Mouse (Mus musculus) midbrain, embryonic 14.5 days (tissue): ENCODE data around the gene Serpina1d. TPM values are rescaled to one million over a fixed set of nuclear protein-coding genes. Genes with fewer than 3 reads are reported as not detected.
"Not testable (repeated sequence)": the region's sequence is repeated elsewhere in the genome, so short reads cannot be mapped to it uniquely, and the experiment has no call there.

Source experiments
- ATAC-seq: fragments of 200-750 bp; cut with Nextera tagmentation; 2 replicates; pipeline ENCODE4 v1.8.0; 2017; ENCODE audit warnings: moderate number of reproducible peaks, moderate library complexity; ENCODE audit not compliant: low FRiP score, low TSS enrichment
- DNase-seq: peaks from one replicate; pipeline ENCODE4 v3.0.0-alpha.2; 2015
- H3K27ac ChIP-seq: fragments of 300-500 bp; sonication (generic); replicated peaks from 2 replicates; pipeline ENCODE4 v1.5.1; 2014; ENCODE audit warnings: mild to moderate bottlenecking, low read depth, low read length, moderate library complexity
- H3K27me3 ChIP-seq: fragments of 300-500 bp; sonication (generic); 2 replicates; pipeline ENCODE4 v1.6.1; 2014; ENCODE audit warnings: low read length, control low read depth, mixed read lengths; ENCODE audit not compliant: control insufficient read depth, insufficient read depth
- H3K36me3 ChIP-seq: fragments of 300-500 bp; sonication (generic); 2 replicates; pipeline ENCODE4 v1.6.1; 2014; ENCODE audit warnings: low read length, control low read depth; ENCODE audit not compliant: control insufficient read depth, insufficient read depth
- H3K4me1 ChIP-seq: fragments of 300-500 bp; sonication (generic); 2 replicates; pipeline ENCODE4 v1.6.1; 2014; ENCODE audit warnings: mild to moderate bottlenecking, antibody characterized with exemption, low read length, control low read depth; ENCODE audit not compliant: control insufficient read depth, insufficient read depth
- H3K4me2 ChIP-seq: fragments of 300-500 bp; sonication (generic); 2 replicates; pipeline ENCODE4 v1.6.1; 2014; ENCODE audit warnings: mild to moderate bottlenecking, low read length, moderate library complexity
- H3K4me3 ChIP-seq: fragments of 300-500 bp; sonication (generic); replicated peaks from 2 replicates; pipeline ENCODE4 v1.5.1; 2014; ENCODE audit warnings: low read depth, low read length
- H3K9ac ChIP-seq: fragments of 300-500 bp; sonication (generic); replicated peaks from 2 replicates; pipeline ENCODE4 v1.6.1; 2014; ENCODE audit warnings: mild to moderate bottlenecking, low read length, moderate library complexity
- H3K9me3 ChIP-seq: fragments of 300-500 bp; sonication (generic); 2 replicates; pipeline ENCODE4 v1.6.1; 2016; ENCODE audit warnings: low read length, control low read depth, mixed read lengths; ENCODE audit not compliant: control insufficient read depth
- WGBS: fragments of 180-500 bp; shearing (Covaris S2); extraction: QIAGEN DNeasy Blood & Tissue Kit; methylation state at CpG from one replicate; pipeline ENCODE4 v1.1.7; 2014; 5-methylcytosine and 5-hydroxymethylcytosine counted together
- polyA plus RNA-seq: library from polyadenylated mRNA; unstranded; fragments of >200 nt; fragmentation: Nextera tagmentation; extraction: Ambion mirVana; gene quantifications from 2 replicates; pipeline ENCODE4 v1.2.1, GENCODE M21; 2014

Gene Serpina1d
- not detected in 2 replicates for polyA plus RNA-seq

DNA sequence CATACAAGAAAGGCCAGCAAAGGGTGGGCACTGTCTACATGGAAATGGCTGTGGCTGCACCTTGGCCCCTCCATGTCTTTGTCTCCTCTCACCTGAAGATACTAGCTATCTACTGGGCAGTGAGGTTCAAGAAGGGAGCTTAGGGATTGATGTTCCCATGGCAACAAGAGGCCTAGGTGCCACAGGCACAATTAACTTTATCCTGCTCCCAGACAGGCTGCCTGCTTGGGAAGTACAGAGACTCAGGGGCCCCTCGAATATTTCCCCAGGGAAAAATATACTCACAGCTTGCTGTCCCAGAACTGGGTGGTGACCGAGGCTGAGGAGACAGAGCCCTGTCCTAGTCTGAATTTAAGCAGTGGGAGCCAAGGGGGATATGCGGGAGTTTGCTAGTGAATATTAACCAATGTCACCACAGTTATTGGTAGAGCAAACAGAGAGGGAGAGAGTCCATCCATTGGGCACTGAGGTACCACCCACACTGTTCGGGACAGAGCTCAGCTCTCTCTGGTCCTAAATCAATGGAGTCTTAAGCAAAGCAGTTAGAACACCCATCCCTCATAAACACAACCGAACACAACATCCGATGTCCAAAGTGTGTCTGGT, at the start of gene Serpina1d:
TSS of gene Serpina1d (minus strand) at position 347 of the 606 bp plus-strand sequence.
- H3K27ac ChIP-seq, ATAC-seq: not testable (repeated sequence)
- 85% methylated on average over 6 of the region's 6 CpGs for WGBS

DNA sequence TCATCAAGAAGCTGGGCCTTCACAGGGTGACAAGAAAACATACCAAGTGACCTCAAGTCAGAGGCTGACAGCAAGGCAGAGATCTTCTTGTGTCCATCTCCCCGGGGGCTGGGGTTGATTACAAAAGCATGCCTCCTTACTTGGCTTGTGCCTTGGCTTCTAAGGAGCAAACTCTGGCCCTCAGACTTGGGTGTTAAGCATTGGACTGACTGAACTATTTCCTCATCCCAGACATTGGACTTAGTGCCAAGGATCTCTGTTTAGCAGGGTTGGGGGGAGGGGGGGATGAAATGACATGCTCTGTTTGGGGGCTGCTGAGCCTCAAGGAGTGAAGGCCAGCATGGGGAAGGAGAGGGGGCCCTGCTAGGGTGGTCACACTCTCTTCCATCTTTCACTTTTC, 2.8 kb downstream of the Serpina1d start:
- not testable (repeated sequence) for H3K4me1 ChIP-seq, H3K4me3 ChIP-seq, H3K27ac ChIP-seq, H3K27me3 ChIP-seq, H3K9ac ChIP-seq, H3K9me3 ChIP-seq, H3K36me3 ChIP-seq, ATAC-seq, H3K4me2 ChIP-seq, DNase-seq
- 76% methylated on average over 1 of the region's 1 CpGs for WGBS

More for the DNA sequence above, at the start of gene Serpina1d:
- H3K36me3 ChIP-seq, H3K27me3 ChIP-seq, DNase-seq, H3K9me3 ChIP-seq, H3K9ac ChIP-seq, H3K4me3 ChIP-seq, H3K4me2 ChIP-seq, H3K4me1 ChIP-seq: not testable (repeated sequence)

DNA sequence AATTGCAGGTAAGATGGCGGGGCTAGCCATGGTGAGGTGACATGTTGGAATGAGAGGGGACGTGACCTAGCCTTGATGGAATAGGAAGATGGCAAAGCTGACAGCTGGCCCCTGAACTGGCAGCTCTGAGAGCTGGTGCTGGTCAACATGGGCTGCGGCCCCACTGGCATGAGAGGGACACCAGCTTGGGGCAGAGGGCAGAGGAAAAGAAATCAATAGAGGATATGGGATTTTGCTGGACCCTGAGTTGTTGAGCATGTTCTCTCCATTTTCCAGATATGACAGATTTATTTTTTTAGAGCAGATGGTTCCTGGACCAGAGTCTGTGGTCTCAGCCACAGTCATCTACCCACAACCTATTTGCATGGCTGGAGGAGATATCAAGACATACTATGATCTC, 10.3 kb downstream of the Serpina1d start:
- H3K4me2 ChIP-seq, H3K4me1 ChIP-seq, ATAC-seq, H3K4me3 ChIP-seq, H3K9ac ChIP-seq, H3K27ac ChIP-seq, H3K9me3 ChIP-seq, DNase-seq, H3K27me3 ChIP-seq, H3K36me3 ChIP-seq: not testable (repeated sequence)
- WGBS, result 79% methylated on average over 3 of the region's 3 CpGs

DNA sequence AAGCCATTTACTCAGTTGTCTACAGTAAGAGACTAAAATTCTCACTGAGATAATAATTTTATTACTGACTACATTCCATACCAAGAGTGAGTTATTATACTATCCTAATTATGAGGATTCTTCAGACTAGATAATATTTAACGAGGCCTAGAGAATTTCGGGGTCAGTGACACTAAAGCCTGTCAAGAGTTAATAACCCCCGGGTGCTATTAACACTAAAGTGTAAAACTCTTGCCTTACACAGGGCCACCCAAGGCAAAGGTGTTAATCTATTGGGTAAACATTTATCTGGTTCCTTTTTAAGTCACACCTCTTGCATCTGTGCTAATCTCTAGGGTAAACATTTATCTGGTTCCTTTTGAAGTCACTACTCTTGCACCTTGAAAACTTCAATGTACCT, 13.1 kb downstream of the Serpina1d start:
- not testable (repeated sequence) for H3K4me3 ChIP-seq, ATAC-seq, H3K4me1 ChIP-seq, H3K27ac ChIP-seq, H3K27me3 ChIP-seq, H3K9me3 ChIP-seq, DNase-seq, H3K4me2 ChIP-seq, H3K9ac ChIP-seq, H3K36me3 ChIP-seq
- 91% methylated on average over 3 of the region's 3 CpGs for WGBS

DNA sequence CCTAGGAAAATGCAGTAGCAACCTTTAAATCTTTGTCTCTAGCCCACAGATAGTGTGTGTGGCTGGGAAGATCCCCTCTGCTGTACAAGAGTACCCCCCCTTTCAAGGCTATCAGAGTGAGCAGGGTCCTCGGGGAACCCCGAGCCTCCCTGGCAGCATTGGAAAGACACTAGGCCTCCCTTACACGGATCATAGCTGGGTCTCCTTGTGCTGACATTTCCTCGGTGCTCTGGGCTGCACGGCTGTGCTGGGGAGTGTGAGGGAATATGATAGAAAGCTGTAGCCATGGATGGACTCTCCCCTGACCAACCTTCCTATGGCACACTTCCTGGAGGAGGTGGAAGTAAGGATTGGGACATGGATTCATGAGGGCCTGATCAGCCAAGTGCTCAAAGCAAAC, 27.4 kb downstream of the Serpina1d start:
- WGBS, result 83% methylated on average over 5 of the region's 5 CpGs
- H3K27me3 ChIP-seq, H3K4me1 ChIP-seq, H3K9me3 ChIP-seq, H3K4me3 ChIP-seq, DNase-seq, H3K36me3 ChIP-seq, H3K27ac ChIP-seq, H3K9ac ChIP-seq, H3K4me2 ChIP-seq, ATAC-seq: not testable (repeated sequence)

DNA sequence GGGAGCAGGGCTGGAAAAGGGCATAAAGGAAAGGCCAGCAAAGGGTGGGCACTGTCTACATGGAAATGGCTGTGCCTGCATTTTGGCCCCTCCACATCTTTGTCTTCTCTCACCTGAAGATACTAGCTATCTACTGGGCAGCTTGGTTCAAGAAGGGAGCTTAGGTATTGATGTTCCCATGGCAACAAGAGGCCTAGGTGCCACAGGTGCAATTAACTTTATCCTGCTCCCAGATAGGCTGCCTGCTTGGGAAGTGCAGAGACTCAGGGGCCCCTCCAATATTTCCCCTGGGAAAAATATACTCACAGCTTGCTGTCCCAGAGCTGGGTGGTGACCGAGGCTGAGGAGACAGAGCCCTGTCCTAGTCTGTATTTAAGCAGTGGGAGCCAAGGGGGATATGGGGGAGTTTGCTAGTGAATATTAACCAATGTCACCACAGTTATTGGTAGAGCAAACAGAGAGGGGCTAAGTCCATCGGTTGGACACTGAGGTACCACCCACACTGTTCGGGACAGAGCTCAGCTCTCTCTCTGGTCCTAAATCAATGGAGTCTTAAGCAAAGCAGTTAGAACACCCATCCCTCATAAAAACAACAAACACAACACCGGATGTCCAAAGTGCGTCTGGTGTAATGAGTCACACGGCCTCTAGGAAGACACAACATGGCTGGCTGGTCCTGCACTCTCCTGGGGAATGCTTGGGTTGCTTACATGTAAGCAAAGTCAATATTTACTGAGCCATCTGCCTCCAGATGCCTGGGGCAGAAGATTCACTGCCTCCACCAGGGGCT, 35.4 kb downstream of the Serpina1d start:
- not testable (repeated sequence) for DNase-seq, ATAC-seq, H3K27ac ChIP-seq, H3K9me3 ChIP-seq, H3K4me1 ChIP-seq, H3K9ac ChIP-seq, H3K4me2 ChIP-seq, H3K36me3 ChIP-seq, H3K4me3 ChIP-seq, H3K27me3 ChIP-seq
- WGBS, result 91% methylated on average over 5 of the region's 6 CpGs

DNA sequence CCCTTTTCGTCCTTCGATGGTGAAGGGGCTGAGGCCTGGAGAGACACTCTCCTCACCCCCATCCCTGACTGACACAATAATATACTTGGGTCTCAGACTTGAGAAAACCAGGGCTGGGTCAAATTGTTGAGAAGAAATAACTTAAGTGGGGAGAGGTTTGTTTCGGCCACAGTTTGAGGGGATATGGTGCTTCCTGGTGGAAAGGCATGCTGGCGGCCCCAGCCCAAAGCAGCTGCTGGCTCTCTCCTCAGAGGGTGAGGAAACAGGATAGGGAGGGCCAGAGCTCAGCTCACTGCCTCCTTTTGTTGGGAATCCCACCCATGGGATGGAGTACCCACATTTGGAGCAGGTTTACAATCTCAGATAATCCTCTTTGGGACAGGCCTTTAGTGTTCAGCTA, 37.8 kb downstream of the Serpina1d start:
- WGBS, result 88% methylated on average over 4 of the region's 4 CpGs
- H3K4me2 ChIP-seq, DNase-seq, H3K27me3 ChIP-seq, H3K36me3 ChIP-seq, H3K4me3 ChIP-seq, H3K4me1 ChIP-seq, H3K9ac ChIP-seq, H3K9me3 ChIP-seq, ATAC-seq, H3K27ac ChIP-seq: not testable (repeated sequence)

DNA sequence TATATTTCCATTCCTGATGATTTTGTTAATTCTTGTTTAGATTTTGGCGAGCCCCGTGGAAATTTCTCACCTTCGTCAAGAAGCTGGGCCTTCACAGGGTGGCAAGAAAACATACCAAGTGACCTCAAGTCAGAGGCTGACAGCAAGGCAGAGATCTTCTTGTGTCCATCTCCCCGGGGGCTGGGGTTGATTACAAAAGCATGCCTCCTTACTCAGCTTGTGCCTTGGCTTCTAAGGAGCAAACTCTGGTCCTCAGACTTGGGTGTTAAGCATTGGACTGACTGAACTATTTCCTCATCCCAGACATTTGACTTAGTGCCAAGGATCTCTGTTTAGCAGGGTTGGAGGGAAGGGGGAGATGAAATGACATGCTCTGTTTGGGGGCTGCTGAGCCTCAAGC, 38.3 kb downstream of the Serpina1d start:
- H3K9ac ChIP-seq, H3K27me3 ChIP-seq, H3K4me2 ChIP-seq, H3K27ac ChIP-seq, ATAC-seq, H3K4me1 ChIP-seq, H3K9me3 ChIP-seq, H3K4me3 ChIP-seq, H3K36me3 ChIP-seq, DNase-seq: not testable (repeated sequence)
- WGBS, result 87% methylated on average over 4 of the region's 4 CpGs
